Mouse (Mus musculus): ENCODE measurements at regions not wholly inside any gene's neighbourhood (a gene's known extent, or its start where the extent isn't known, plus 50 kb on each side); places are given as distances from the start of the nearest gene placed in this dataset.
A peak's percentile ranks its signal among the peaks of the same experiment; 100 is the strongest.

DNA sequence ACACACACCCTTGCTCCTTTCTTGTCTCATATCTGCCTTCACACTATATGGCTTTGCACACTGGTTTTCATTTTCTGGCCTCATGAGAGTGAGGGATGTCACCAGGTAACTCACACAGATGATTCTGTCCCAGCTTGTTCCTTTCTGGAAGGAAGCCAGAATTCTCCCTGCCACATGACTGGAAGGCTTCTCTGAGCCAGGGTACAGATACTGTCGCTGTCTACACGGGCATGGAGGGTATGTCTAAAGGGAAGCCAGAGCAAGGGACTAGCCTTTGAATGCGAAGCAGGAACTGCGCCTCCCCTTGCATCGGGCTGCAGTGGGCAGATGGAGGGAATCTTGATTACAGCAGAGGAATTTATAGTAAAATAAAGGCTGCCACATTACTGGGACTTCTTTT lies 89.6 kb upstream of the Camk1g start:
- H3K4me3 ChIP-seq (ENCODE audit: low read depth, low read length) = no peak overlapping the region
- no peaks in the 10 kb centered on the region for H3K4me1 ChIP-seq (ENCODE audit: control insufficient read depth, insufficient read depth, insufficient read length, low read length)
- TF ChIP-seq POLR2A (IDR thresholded peaks at IDR 0.05; ENCODE audit: low read depth, low read length) (no peak), CTCF (IDR thresholded peaks at IDR 0.05; ENCODE audit: extremely low read depth, insufficient read length, insufficient replicate concordance, low read depth, low read length) (no peak)
- H3K27me3 ChIP-seq (ENCODE audit: control insufficient read depth, insufficient read depth, low read length) = no peaks in the 10 kb centered on the region
- 61% methylated on average over 5 of the region's 5 CpGs for WGBS
- H3K36me3 ChIP-seq (ENCODE audit: control insufficient read depth, insufficient read depth, low read length) = no peaks in the 10 kb centered on the region
- no peak overlapping the region for H3K27ac ChIP-seq (ENCODE audit: insufficient read depth, low read depth, low read length)

DNA sequence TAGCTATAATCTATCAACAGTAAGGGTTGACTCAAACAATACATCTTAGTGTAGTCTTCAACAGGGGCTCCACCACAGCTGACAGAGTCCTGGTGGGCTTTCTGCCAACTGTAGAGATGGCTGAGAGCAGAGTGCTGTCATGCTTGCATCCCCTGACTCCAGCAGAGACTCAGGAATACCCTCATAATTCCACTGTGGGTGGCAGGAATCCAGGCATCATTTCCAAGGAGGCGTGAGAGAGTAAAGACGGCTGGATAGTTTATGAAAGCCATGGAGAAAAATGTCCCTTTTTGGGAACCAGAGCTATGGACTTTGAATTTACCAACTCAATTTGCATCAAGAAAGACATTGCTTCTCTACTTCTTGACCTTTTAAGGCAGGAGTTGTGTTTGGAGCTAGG lies 87.8 kb upstream of the Camk1g start:
- WGBS = 93% methylated on average over 2 of the region's 2 CpGs
- Histone ChIP-seq H3K4me3 (ENCODE audit: low read depth, low read length) (no peak overlapping the region), H3K4me1 (ENCODE audit: control insufficient read depth, insufficient read depth, insufficient read length, low read length) (no peaks in the 10 kb centered on the region), H3K27me3 (ENCODE audit: control insufficient read depth, insufficient read depth, low read length) (no peaks in the 10 kb centered on the region), H3K36me3 (ENCODE audit: control insufficient read depth, insufficient read depth, low read length) (no peaks in the 10 kb centered on the region), H3K27ac (ENCODE audit: insufficient read depth, low read depth, low read length) (no peak overlapping the region)
- no peak for TF ChIP-seq CTCF (IDR thresholded peaks at IDR 0.05; ENCODE audit: extremely low read depth, insufficient read length, insufficient replicate concordance, low read depth, low read length)
- no peak for TF ChIP-seq POLR2A (IDR thresholded peaks at IDR 0.05; ENCODE audit: low read depth, low read length)

DNA sequence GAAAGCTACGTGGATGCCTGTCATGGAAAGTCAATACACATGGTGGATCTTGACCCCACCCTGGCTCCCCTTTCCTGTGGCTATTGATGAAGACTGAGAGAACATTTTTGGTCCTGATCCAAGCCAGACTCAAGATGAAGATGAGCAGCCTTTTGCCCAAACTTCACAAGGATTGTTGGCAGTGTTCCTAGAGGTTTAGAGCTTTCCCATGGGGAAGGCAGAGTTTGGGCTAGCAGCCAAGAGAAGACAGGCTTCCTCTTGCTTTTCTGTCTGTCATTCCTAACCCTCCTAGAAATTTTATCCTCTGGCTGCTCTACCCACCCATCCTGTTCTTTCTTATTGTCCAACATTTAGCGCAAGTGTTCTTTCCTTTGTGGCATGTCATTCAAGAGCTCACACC lies 83.6 kb upstream of the Camk1g start:
- H3K27ac ChIP-seq (ENCODE audit: insufficient read depth, low read depth, low read length) = no peak overlapping the region
- TF ChIP-seq POLR2A (IDR thresholded peaks at IDR 0.05; ENCODE audit: low read depth, low read length) = no peak
- no peak for TF ChIP-seq CTCF (IDR thresholded peaks at IDR 0.05; ENCODE audit: extremely low read depth, insufficient read length, insufficient replicate concordance, low read depth, low read length)
- 72% methylated on average over 2 of the region's 2 CpGs for WGBS
- H3K27me3 ChIP-seq (ENCODE audit: control insufficient read depth, insufficient read depth, low read length) = no peaks in the 10 kb centered on the region
- H3K36me3 ChIP-seq (ENCODE audit: control insufficient read depth, insufficient read depth, low read length) = no peaks in the 10 kb centered on the region
- H3K4me3 ChIP-seq (ENCODE audit: low read depth, low read length) = no peak overlapping the region
- no peaks in the 10 kb centered on the region for H3K4me1 ChIP-seq (ENCODE audit: control insufficient read depth, insufficient read depth, insufficient read length, low read length)

DNA sequence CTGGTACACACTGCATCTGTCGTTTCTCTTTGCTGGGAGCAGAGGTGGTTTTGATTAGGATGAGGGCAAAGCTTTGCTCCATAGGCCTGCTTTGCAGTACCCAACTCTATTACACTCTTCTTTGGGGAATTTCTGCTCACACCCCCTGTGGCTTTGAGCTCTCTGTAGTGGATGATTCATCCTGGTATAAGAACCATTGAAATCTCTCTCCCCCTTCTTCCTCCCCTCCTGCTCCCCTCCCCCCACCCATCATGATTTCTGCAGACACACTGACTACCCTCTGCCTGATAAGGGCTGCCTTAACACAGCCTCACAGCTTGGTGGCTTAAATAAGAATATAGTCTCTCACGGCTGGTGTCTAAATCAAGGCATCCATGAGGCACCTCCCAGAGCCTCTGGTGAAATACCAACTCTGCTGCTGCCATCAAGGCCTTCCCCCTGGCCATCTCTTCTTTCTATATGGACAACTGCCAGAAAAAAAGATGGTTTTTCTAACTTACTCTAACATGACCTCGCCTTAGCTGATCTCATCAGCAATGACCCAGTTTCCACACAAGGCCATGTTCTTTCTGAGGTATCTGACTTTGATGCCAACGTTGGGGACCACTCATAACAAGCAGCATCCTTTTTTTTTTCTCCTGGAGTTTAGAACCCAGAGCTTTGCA lies 81.5 kb upstream of the Camk1g start:
- Histone ChIP-seq H3K27me3 (ENCODE audit: control insufficient read depth, insufficient read depth, low read length) (no peaks in the 10 kb centered on the region), H3K27ac (ENCODE audit: insufficient read depth, low read depth, low read length) (no peak overlapping the region), H3K4me3 (ENCODE audit: low read depth, low read length) (no peak overlapping the region), H3K4me1 (ENCODE audit: control insufficient read depth, insufficient read depth, insufficient read length, low read length) (peaks cover 2% of the 10 kb centered on the region; the same call in 1 of the 2 replicates), H3K36me3 (ENCODE audit: control insufficient read depth, insufficient read depth, low read length) (no peaks in the 10 kb centered on the region)
- TF ChIP-seq CTCF (IDR thresholded peaks at IDR 0.05; ENCODE audit: extremely low read depth, insufficient read length, insufficient replicate concordance, low read depth, low read length) = no peak
- TF ChIP-seq POLR2A (IDR thresholded peaks at IDR 0.05; ENCODE audit: low read depth, low read length) = no peak
- WGBS = 71% methylated on average over 4 of the region's 4 CpGs

DNA sequence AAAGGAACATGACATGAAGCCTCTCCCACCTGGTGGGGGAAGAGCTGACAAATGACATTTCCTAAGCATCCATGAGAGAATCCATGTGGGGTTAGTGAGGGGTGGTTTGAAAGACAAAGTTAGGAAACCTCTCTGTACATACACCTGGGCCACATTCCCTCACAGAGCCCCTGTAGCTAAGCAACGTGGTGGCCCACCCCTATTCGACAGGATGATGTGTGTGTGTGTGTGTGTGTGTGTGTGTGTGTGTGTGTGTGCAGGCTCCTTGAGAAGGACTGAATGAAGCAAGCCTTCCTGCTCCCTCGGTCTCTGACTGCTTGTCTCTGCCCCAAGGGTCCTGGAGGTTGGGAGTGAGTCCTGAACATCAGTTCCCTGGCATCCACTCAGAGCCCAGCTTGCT lies 80.7 kb upstream of the Camk1g start:
- H3K36me3 ChIP-seq (ENCODE audit: control insufficient read depth, insufficient read depth, low read length) = no peaks in the 10 kb centered on the region
- WGBS = 82% methylated on average over 3 of the region's 3 CpGs
- no peak overlapping the region for H3K27ac ChIP-seq (ENCODE audit: insufficient read depth, low read depth, low read length)
- no peaks in the 10 kb centered on the region for H3K27me3 ChIP-seq (ENCODE audit: control insufficient read depth, insufficient read depth, low read length)
- TF ChIP-seq CTCF (IDR thresholded peaks at IDR 0.05; ENCODE audit: extremely low read depth, insufficient read length, insufficient replicate concordance, low read depth, low read length) (no peak), POLR2A (IDR thresholded peaks at IDR 0.05; ENCODE audit: low read depth, low read length) (no peak)
- no peak overlapping the region for H3K4me3 ChIP-seq (ENCODE audit: low read depth, low read length)
- H3K4me1 ChIP-seq (ENCODE audit: control insufficient read depth, insufficient read depth, insufficient read length, low read length) = peaks cover 2% of the 10 kb centered on the region; the same call in 1 of the 2 replicates

DNA sequence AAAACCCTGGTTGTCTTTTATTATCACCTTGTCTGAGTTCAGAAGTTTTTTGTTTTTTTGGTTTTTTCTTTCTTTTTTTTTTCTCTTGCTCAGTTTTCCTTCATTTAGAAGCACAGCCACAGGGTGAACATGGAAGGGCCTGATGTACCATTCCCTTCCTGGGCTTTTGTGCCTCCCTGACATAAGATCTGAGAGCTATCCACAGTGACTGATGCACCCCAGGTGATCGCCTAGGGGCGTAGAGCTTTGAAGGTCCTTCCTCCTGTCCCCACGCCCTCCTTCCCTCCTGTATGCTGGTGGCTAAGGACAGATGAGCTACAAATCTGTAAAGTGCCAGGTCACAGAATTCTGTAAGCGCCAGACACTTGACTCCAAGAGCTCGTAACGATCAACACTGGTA lies 80.1 kb upstream of the Camk1g start:
- 82% methylated on average over 6 of the region's 6 CpGs for WGBS
- H3K4me1 ChIP-seq (ENCODE audit: control insufficient read depth, insufficient read depth, insufficient read length, low read length) = peaks cover 2% of the 10 kb centered on the region; the same call in 1 of the 2 replicates
- TF ChIP-seq POLR2A (IDR thresholded peaks at IDR 0.05; ENCODE audit: low read depth, low read length) (no peak), CTCF (IDR thresholded peaks at IDR 0.05; ENCODE audit: extremely low read depth, insufficient read length, insufficient replicate concordance, low read depth, low read length) (no peak)
- no peak overlapping the region for H3K4me3 ChIP-seq (ENCODE audit: low read depth, low read length)
- H3K36me3 ChIP-seq (ENCODE audit: control insufficient read depth, insufficient read depth, low read length) = no peaks in the 10 kb centered on the region
- no peak overlapping the region for H3K27ac ChIP-seq (ENCODE audit: insufficient read depth, low read depth, low read length)
- no peaks in the 10 kb centered on the region for H3K27me3 ChIP-seq (ENCODE audit: control insufficient read depth, insufficient read depth, low read length)

DNA sequence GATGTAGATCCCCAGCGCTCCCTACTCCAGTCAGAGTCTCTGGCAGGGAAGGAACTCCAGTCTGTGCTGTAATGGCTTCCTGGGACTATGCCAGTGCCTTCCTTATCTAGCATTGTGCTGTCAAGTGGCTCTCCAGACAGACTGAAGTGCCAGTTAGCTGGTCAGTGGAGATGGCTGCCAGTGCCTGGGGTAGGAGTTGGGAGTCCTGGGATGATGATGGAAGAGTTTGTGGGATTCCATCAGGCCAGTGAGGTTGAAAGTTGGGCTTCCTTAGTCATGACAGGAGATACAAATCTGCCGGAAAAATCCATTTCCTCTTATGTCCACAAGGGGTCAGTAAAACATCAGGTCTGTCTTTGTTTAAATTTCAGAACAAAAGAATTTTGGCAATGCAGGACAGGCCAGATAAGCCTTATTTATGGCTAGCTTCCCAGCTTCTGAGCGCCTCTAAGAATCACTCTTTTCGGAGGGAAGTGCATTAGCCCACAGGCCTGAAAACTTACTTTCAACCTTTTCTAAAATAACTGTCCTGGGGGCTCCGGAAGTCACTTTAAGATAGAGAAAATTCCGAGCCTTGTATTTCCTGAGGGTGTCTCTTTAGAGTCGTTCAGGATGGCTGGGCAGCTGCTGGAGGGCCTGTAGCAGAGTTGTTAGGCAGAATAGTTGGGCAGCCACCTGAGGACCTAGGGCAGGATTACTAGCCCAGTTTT lies 79.5 kb upstream of the Camk1g start:
- Histone ChIP-seq H3K4me3 (ENCODE audit: low read depth, low read length) (no peak overlapping the region), H3K36me3 (ENCODE audit: control insufficient read depth, insufficient read depth, low read length) (no peaks in the 10 kb centered on the region), H3K27me3 (ENCODE audit: control insufficient read depth, insufficient read depth, low read length) (no peaks in the 10 kb centered on the region), H3K27ac (ENCODE audit: insufficient read depth, low read depth, low read length) (no peak overlapping the region), H3K4me1 (ENCODE audit: control insufficient read depth, insufficient read depth, insufficient read length, low read length) (peaks cover 2% of the 10 kb centered on the region; the same call in 1 of the 2 replicates)
- no peak for TF ChIP-seq POLR2A (IDR thresholded peaks at IDR 0.05; ENCODE audit: low read depth, low read length)
- peak; percentile 53; the same call in 1 of the 2 replicates for TF ChIP-seq CTCF (IDR thresholded peaks at IDR 0.05; ENCODE audit: extremely low read depth, insufficient read length, insufficient replicate concordance, low read depth, low read length)
- WGBS = 18% methylated on average over 7 of the region's 7 CpGs

Data from small intestine, adult 2 months (tissue).